Mouse (Mus musculus) cortical plate, adult 2 months (tissue): ENCODE results near the gene Nrip1.

ENCODE experiments used
- CTCF ChIP-seq: fragments of 200-500 bp; IDR thresholded peaks from 2 replicates; pipeline ENCODE4 v1.5.1; 2011; ENCODE audit warnings: mild to moderate bottlenecking, control low read depth, low read length; ENCODE audit not compliant: insufficient read depth; ENCODE audit errors: extremely low read depth
- POLR2A ChIP-seq: fragments of 200-500 bp; IDR thresholded peaks from 2 replicates; pipeline ENCODE4 v1.6.1; 2011; ENCODE audit warnings: mild to moderate bottlenecking, low read length, control low read depth; ENCODE audit not compliant: insufficient read depth; ENCODE audit errors: extremely low read depth

GRCm38 (mm10) chr16:76354289-76354688 lies 19.3 kb downstream of the Nrip1 start:
- no peak for TF ChIP-seq CTCF
- TF ChIP-seq POLR2A, result no peak
